Mouse (Mus musculus): ENCODE data around the gene Adsl.

GRCm38 (mm10) chr15:80950055-80950454, 1.8 kb downstream of the Adsl start:
- TF ChIP-seq POLR2A (IDR thresholded peaks at IDR 0.05; ENCODE audit: insufficient read depth, low read depth, low read length) (no peak), CTCF (IDR thresholded peaks at IDR 0.05; ENCODE audit: insufficient read depth, low read depth, low read length) (no peak)
